Mouse (Mus musculus) hindbrain, embryonic 12.5 days (tissue): ENCODE results near the gene Nup93. TPM values are rescaled to one million over a fixed set of nuclear protein-coding genes. Genes with fewer than 3 reads are reported as not detected.

Source experiments
- ATAC-seq: fragments of 200-750 bp; cut with Nextera tagmentation; 2 replicates; pipeline ENCODE4 v1.8.0; 2017; ENCODE audit warnings: moderate TSS enrichment; ENCODE audit not compliant: low FRiP score
- H3K27ac ChIP-seq: fragments of 300-500 bp; sonication (generic); 2 replicates; pipeline ENCODE4 v1.5.1; 2016; ENCODE audit warnings: mild to moderate bottlenecking
- H3K27me3 ChIP-seq: fragments of 300-500 bp; sonication (generic); 2 replicates; pipeline ENCODE4 v1.6.1; 2016; ENCODE audit warnings: mild to moderate bottlenecking
- H3K36me3 ChIP-seq: fragments of 300-500 bp; sonication (generic); 2 replicates; pipeline ENCODE4 v1.6.1; 2016; ENCODE audit warnings: mild to moderate bottlenecking
- H3K4me1 ChIP-seq: fragments of 300-500 bp; sonication (generic); 2 replicates; pipeline ENCODE4 v1.6.1; 2016
- H3K4me2 ChIP-seq: fragments of 300-500 bp; sonication (generic); replicated peaks from 2 replicates; pipeline ENCODE4 v1.6.1; 2016; ENCODE audit warnings: mild to moderate bottlenecking
- H3K4me3 ChIP-seq: fragments of 300-500 bp; sonication (generic); 2 replicates; pipeline ENCODE4 v1.5.1; 2016; ENCODE audit warnings: mild to moderate bottlenecking
- H3K9ac ChIP-seq: fragments of 300-500 bp; sonication (generic); 2 replicates; pipeline ENCODE4 v1.6.1; 2016; ENCODE audit warnings: mild to moderate bottlenecking, moderate library complexity
- H3K9me3 ChIP-seq: fragments of 300-500 bp; sonication (generic); replicated peaks from 2 replicates; pipeline ENCODE4 v1.6.1; 2016; ENCODE audit warnings: mild to moderate bottlenecking
- WGBS: fragments of 180-500 bp; shearing (Covaris S2); methylation state at CpG from one replicate; pipeline ENCODE4 v1.1.7; 2016; 5-methylcytosine and 5-hydroxymethylcytosine counted together
- polyA plus RNA-seq: library from polyadenylated mRNA; unstranded; fragments of >200 nt; fragmentation: Nextera tagmentation; extraction: Ambion mirVana; gene quantifications from 2 replicates; pipeline ENCODE4 v1.2.1, GENCODE M21; 2016

Nup93 gene
- polyA plus RNA-seq, 1 experiment from 2014 or later, result 80.4 TPM

DNA sequence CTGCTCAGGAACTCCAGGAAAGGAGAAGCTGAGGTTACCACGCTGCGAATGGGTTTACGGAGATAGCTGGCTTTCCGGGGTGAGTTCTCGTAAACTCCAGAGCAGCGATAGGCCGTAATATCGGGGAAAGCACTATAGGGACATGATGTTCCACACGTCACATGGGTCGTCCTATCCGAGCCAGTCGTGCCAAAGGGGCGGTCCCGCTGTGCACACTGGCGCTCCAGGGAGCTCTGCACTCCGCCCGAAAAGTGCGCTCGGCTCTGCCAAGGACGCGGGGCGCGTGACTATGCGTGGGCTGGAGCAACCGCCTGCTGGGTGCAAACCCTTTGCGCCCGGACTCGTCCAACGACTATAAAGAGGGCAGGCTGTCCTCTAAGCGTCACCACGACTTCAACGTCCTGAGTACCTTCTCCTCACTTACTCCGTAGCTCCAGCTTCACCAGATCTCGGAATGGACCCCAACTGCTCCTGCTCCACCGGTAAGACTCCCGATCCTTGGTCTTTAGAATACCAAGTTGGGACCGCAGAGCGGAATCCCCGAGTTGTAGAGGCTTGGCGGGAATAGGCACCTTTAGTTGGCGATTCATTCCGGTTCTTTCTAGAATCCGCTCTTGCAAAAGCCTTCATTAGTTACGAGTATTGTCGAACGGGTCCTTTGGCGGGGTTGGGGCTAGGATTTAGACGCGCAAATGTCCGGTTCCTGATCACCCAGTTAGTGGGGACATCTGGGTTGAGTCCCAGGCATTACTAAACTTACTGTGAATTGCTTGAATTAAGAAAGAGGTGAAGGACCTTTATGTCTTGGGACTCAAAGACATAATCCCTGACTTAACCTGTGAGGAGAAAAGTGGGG lies 35.3 kb upstream of the Nup93 start, which contains the start of gene Mt1:
Gene Mt1, plus strand, starts transcription at position 226 of the 856 bp plus-strand sequence.
- Histone ChIP-seq H3K4me3 (peak within 1 kb of the TSS; percentile 43), H3K9me3 (no peaks in the 10 kb centered on the region), H3K9ac (0 out of 2 replicates have a peak within 1 kb of the TSS, but pooled peaks have one; percentile 0), H3K4me2 (peak within 1 kb of the TSS; percentile 86), H3K27ac (no peak within 1 kb of the TSS), H3K27me3 (peaks cover 98% of the 10 kb centered on the region), H3K36me3 (no peaks in the 10 kb centered on the region), H3K4me1 (peaks cover 25% of the 10 kb centered on the region)
- WGBS, result under 1% methylated on average over 50 of the region's 50 CpGs
- ATAC-seq, result peak; percentile 78

GRCm38 (mm10) chr8:94179713-94180560 lies 34.4 kb upstream of the Nup93 start:
- Histone ChIP-seq H3K36me3 (no peaks in the 10 kb centered on the region), H3K27me3 (peaks cover 98% of the 10 kb centered on the region), H3K4me2 (peak overlapping the region; percentile 86), H3K27ac (no peak overlapping the region), H3K9me3 (no peaks in the 10 kb centered on the region), H3K9ac (0 out of 2 replicates have a peak overlapping the region, but pooled peaks have one; percentile 0), H3K4me3 (peak overlapping the region; percentile 43), H3K4me1 (peaks cover 25% of the 10 kb centered on the region)
- no peak for ATAC-seq
- WGBS, result 2% methylated on average over 25 of the region's 25 CpGs

- WGBS, result 83% methylated on average over 1 of the region's 1 CpGs
- no peak overlapping the region for H3K4me3 ChIP-seq
- H3K9me3 ChIP-seq, result no peaks in the 10 kb centered on the region
These were observed 33.8 kb upstream of the Nup93 start for GRCm38 (mm10) chr8:94180561-94180908.

DNA sequence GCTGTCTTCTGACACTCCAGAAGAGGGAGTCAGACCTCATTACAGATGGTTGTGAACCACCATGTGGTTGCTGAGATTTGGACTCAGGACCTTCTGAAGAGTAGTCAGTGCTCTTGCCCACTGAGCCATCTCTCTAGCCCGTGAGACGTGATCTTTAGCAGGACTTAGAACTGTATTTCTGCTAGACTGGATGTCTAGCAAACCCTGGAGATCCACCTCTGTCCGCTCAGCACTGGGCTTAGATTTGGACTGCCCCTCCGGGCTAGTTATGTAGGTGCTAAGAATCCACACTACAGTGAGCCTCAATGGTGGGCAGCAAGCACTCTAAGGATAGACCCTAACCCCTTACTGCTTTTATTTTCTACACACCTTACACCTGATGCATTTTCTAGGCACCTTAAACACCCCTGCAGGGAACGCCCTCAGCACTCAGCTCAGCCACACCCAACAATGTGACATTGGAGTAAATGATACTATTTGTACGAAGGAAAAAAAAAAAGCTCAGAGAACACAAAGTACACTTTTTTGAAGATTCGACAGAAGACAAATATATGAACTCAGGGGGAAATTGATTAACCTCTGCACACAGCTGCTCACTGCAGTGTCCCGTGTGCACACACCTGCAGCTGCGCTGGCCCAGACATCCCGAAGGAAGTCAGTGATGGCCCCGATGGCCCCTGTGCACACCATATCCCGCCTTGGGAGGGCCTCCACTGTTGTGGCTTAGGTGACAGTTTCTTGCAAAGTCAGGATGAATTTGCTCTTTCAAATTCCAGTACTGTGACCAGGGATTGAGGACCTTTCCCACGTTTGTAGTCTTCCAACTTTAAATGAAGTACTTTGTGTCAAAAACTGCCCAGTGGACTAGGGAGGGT lies 32.1 kb upstream of the Nup93 start:
- H3K4me3 ChIP-seq, result no peak overlapping the region
- H3K9ac ChIP-seq, result no peak overlapping the region
- H3K4me1 ChIP-seq, result peaks cover 36% of the 10 kb centered on the region
- 68% methylated on average over 13 of the region's 13 CpGs for whole genome bisulfite sequencing
- ATAC-seq, result no peak
- H3K36me3 ChIP-seq, result no peaks in the 10 kb centered on the region
- 0 out of 2 replicates have a peak overlapping the region, but pooled peaks have one; percentile 40 for H3K4me2 ChIP-seq
- no peak overlapping the region for H3K27ac ChIP-seq
- H3K9me3 ChIP-seq, result no peaks in the 10 kb centered on the region
- H3K27me3 ChIP-seq, result peaks cover 96% of the 10 kb centered on the region

More at GRCm38 (mm10) chr8:94180561-94180908, 33.8 kb upstream of the Nup93 start:
- H3K36me3 ChIP-seq, result no peaks in the 10 kb centered on the region
- no peak overlapping the region for H3K27ac ChIP-seq
- ATAC-seq, result no peak
- H3K9ac ChIP-seq, result no peak overlapping the region
- peaks cover 96% of the 10 kb centered on the region for H3K27me3 ChIP-seq
- peaks cover 25% of the 10 kb centered on the region for H3K4me1 ChIP-seq
- H3K4me2 ChIP-seq, result no peak overlapping the region; the same call in 1 of the 2 replicates

DNA sequence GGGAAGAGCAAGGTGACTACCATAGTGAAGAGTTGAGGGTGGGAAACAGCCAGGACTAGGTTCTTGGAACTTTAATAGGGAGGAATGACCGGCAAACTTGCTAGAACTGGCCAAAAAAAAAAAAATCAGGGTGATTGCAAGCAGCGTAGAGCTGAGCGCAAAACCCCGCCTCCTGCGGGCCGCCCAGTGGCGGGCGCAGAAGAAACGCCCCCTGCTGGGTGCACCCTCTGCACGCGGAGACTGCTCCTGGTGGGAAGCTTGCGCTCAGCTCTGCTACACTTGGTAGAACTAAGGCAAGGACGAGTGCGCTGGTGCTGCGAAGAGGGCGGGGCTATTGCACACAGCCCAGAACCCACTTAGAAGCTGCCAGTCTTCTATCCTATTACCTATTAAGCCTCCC lies 31.2 kb upstream of the Nup93 start:
- peak; percentile 18; the same call in 1 of the 2 replicates for ATAC-seq
- Histone ChIP-seq H3K4me3 (0 out of 2 replicates have a peak overlapping the region, but pooled peaks have one; percentile 11), H3K27me3 (peaks cover 93% of the 10 kb centered on the region), H3K4me1 (peaks cover 41% of the 10 kb centered on the region), H3K9ac (peak overlapping the region; percentile 18; the same call in 1 of the 2 replicates), H3K36me3 (no peaks in the 10 kb centered on the region), H3K4me2 (peak overlapping the region; percentile 40), H3K27ac (no peak overlapping the region), H3K9me3 (no peaks in the 10 kb centered on the region)
- WGBS, result under 1% methylated on average over 16 of the region's 16 CpGs

- no peak for ATAC-seq
- no peak overlapping the region for H3K27ac ChIP-seq
- H3K4me3 ChIP-seq, result no peak overlapping the region
- no peak overlapping the region for H3K4me2 ChIP-seq
- H3K27me3 ChIP-seq, result peaks cover 81% of the 10 kb centered on the region
- H3K9me3 ChIP-seq, result no peaks in the 10 kb centered on the region
- WGBS, result 25% methylated on average over 12 of the region's 12 CpGs
- peaks cover 35% of the 10 kb centered on the region for H3K4me1 ChIP-seq
- no peaks in the 10 kb centered on the region for H3K36me3 ChIP-seq
- no peak overlapping the region for H3K9ac ChIP-seq
These were observed 30.0 kb upstream of the Nup93 start for GRCm38 (mm10) chr8:94184357-94184843.

- no peaks in the 10 kb centered on the region for H3K36me3 ChIP-seq
- H3K9ac ChIP-seq, result no peak overlapping the region
- H3K9me3 ChIP-seq, result no peaks in the 10 kb centered on the region
- WGBS, result 71% methylated on average over 6 of the region's 6 CpGs
- H3K4me3 ChIP-seq, result no peak overlapping the region
- peaks cover 67% of the 10 kb centered on the region for H3K27me3 ChIP-seq
- no peak for ATAC-seq
- H3K4me2 ChIP-seq, result no peak overlapping the region
- H3K4me1 ChIP-seq, result peaks cover 29% of the 10 kb centered on the region
- H3K27ac ChIP-seq, result no peak overlapping the region
These were observed 28.6 kb upstream of the Nup93 start for GRCm38 (mm10) chr8:94185791-94186190.

GRCm38 (mm10) chr8:94186542-94186941 lies 27.8 kb upstream of the Nup93 start:
- Histone ChIP-seq H3K27ac (no peak overlapping the region), H3K9me3 (no peaks in the 10 kb centered on the region), H3K4me1 (peaks cover 34% of the 10 kb centered on the region), H3K4me3 (no peak overlapping the region), H3K36me3 (no peaks in the 10 kb centered on the region), H3K4me2 (peak overlapping the region; percentile 37), H3K9ac (no peak overlapping the region), H3K27me3 (peaks cover 62% of the 10 kb centered on the region)
- 3% methylated on average over 17 of the region's 17 CpGs for WGBS
- ATAC-seq, result peak; percentile 39; the same call in 1 of the 2 replicates

GRCm38 (mm10) chr8:94187290-94188002 lies 26.9 kb upstream of the Nup93 start:
- H3K36me3 ChIP-seq, result no peaks in the 10 kb centered on the region
- no peak overlapping the region for H3K4me3 ChIP-seq
- peak overlapping the region; percentile 19; the same call in 1 of the 2 replicates for H3K4me2 ChIP-seq
- 29% methylated on average over 21 of the region's 21 CpGs for WGBS
- no peak overlapping the region for H3K27ac ChIP-seq
- no peak overlapping the region for H3K9ac ChIP-seq
- no peaks in the 10 kb centered on the region for H3K9me3 ChIP-seq
- H3K4me1 ChIP-seq, result peaks cover 34% of the 10 kb centered on the region
- no peak for ATAC-seq
- peaks cover 53% of the 10 kb centered on the region for H3K27me3 ChIP-seq

GRCm38 (mm10) chr8:94189275-94190031 lies 24.9 kb upstream of the Nup93 start:
- no peak overlapping the region for H3K9ac ChIP-seq
- H3K27ac ChIP-seq, result peak overlapping the region; percentile 14; the same call in 1 of the 2 replicates
- peaks cover 33% of the 10 kb centered on the region for H3K27me3 ChIP-seq
- no peak overlapping the region for H3K4me3 ChIP-seq
- WGBS, result 60% methylated on average over 13 of the region's 13 CpGs
- no peak for ATAC-seq
- no peaks in the 10 kb centered on the region for H3K9me3 ChIP-seq
- H3K4me2 ChIP-seq, result no peak overlapping the region
- no peaks in the 10 kb centered on the region for H3K36me3 ChIP-seq
- H3K4me1 ChIP-seq, result peaks cover 25% of the 10 kb centered on the region
